Comparison of ENCODE assay signal across 35 mouse cellular contexts in genomic region chr19:16992151-16992550, GRCm38 (mm10). TPM values are rescaled to one million over a fixed set of nuclear protein-coding genes. Genes with fewer than 3 reads are reported as not detected.
DNase-seq lines count a peak whose midpoint lies in the region; ATAC-seq lines count a peak whose summit lies in the region.
"Had no signal": no experiment of that assay in that cellular context is flagged by ENCODE, and none has a peak within 500 bp of the region (broad histone marks: within the 10 kb centered on the region; RNA-seq: fewer than 3 reads in every experiment).

No protein-coding gene starts in this region.

- H3K36me3 ChIP-seq in liver, embryonic 11.5 days (ENCODE audit: control insufficient read depth, insufficient read depth, low read length) = no peaks in the 10 kb centered on the region
- H3K36me3 ChIP-seq in liver, embryonic 16.5 days (ENCODE audit: control insufficient read depth, insufficient read depth) = no peaks in the 10 kb centered on the region
- H3K36me3 ChIP-seq: embryonic facial prominence, embryonic 10.5 days; embryonic facial prominence, embryonic 15.5 days; heart, embryonic 13.5 days; kidney, embryonic 15.5 days; limb, embryonic 13.5 days; midbrain, embryonic 13.5 days; neural tube, embryonic 13.5 days had no signal

- H3K4me1 ChIP-seq in liver, embryonic 11.5 days (replicated peaks; ENCODE audit: control insufficient read depth, insufficient read depth, low read length) = peaks cover 3% of the 10 kb centered on the region; the same call in 1 of the 2 replicates
- peaks cover 2% of the 10 kb centered on the region; the same call in 1 of the 2 replicates for H3K4me1 ChIP-seq in liver, embryonic 16.5 days (ENCODE audit: control insufficient read depth, low read depth, low read length)
- H3K4me1 ChIP-seq: embryonic facial prominence, embryonic 10.5 days; embryonic facial prominence, embryonic 15.5 days; heart, embryonic 13.5 days; kidney, embryonic 15.5 days; limb, embryonic 13.5 days; midbrain, embryonic 13.5 days; neural tube, embryonic 13.5 days had no signal

- H3K4me3 ChIP-seq in liver, embryonic 11.5 days (ENCODE audit: low read depth, low read length) = no peak overlapping the region
- no peak overlapping the region for H3K4me3 ChIP-seq in liver, embryonic 16.5 days (ENCODE audit: low read depth, low read length)
- H3K4me3 ChIP-seq: embryonic facial prominence, embryonic 10.5 days; embryonic facial prominence, embryonic 15.5 days; heart, embryonic 13.5 days; kidney, embryonic 15.5 days; layer of hippocampus, adult 2 months; limb, embryonic 13.5 days; midbrain, embryonic 13.5 days; neural tube, embryonic 13.5 days had no signal

- WGBS in liver, embryonic 11.5 days = 32% methylated on average over 4 of the region's 4 CpGs
- WGBS in liver, embryonic 16.5 days (ENCODE audit: insufficient replicate concordance) = 15% methylated on average over 4 of the region's 4 CpGs

- H3K27ac ChIP-seq in liver, embryonic 11.5 days (ENCODE audit: low read depth, low read length) = no peak overlapping the region
- 0 out of 2 replicates have a peak overlapping the region, but pooled peaks have one; percentile 29 for H3K27ac ChIP-seq in liver, embryonic 16.5 days (ENCODE audit: low read length)
- H3K27ac ChIP-seq: embryonic facial prominence, embryonic 10.5 days; embryonic facial prominence, embryonic 15.5 days; heart, embryonic 13.5 days; kidney, embryonic 15.5 days; layer of hippocampus, adult 2 months; limb, embryonic 13.5 days; macrophage; midbrain, embryonic 13.5 days; neural tube, embryonic 13.5 days; stomach, postnatal 0 days had no signal

- no peaks in the 10 kb centered on the region for H3K27me3 ChIP-seq in liver, embryonic 11.5 days (replicated peaks; ENCODE audit: control insufficient read depth, insufficient read depth, low read length)
- no peaks in the 10 kb centered on the region for H3K27me3 ChIP-seq in liver, embryonic 16.5 days (ENCODE audit: control insufficient read depth, insufficient read depth, low read depth, low read length)
- H3K27me3 ChIP-seq: embryonic facial prominence, embryonic 15.5 days; heart, embryonic 13.5 days; kidney, embryonic 15.5 days; limb, embryonic 13.5 days; midbrain, embryonic 13.5 days; neural tube, embryonic 13.5 days had no signal

- ATAC-seq in liver, embryonic 11.5 days (replicated peaks; ENCODE audit: low FRiP score) = peak; percentile 92
- peak; percentile 88 for ATAC-seq in liver, embryonic 16.5 days (ENCODE audit: low read depth)
- ATAC-seq: activated CD4-positive, CD25-positive, alpha-beta regulatory T cell, adult 4 months; forebrain, embryonic 14.5 days; hindbrain, embryonic 16.5 days; midbrain, embryonic 13.5 days had no signal

- no peaks in the 10 kb centered on the region for H3K9me3 ChIP-seq in liver, embryonic 11.5 days (ENCODE audit: control insufficient read depth, low read length)
- H3K9me3 ChIP-seq in liver, embryonic 16.5 days (replicated peaks; ENCODE audit: control insufficient read depth, low read length) = no peaks in the 10 kb centered on the region
- H3K9me3 ChIP-seq: embryonic facial prominence, embryonic 10.5 days; embryonic facial prominence, embryonic 15.5 days; heart, embryonic 13.5 days; kidney, embryonic 15.5 days; limb, embryonic 13.5 days; midbrain, embryonic 13.5 days; neural tube, embryonic 13.5 days had no signal

- DNase-seq in 416B (ENCODE audit: low read depth) = peak; percentile 71
- DNase-seq in c-Kit-positive CD71-positive TER-119-negative erythroid progenitor cells, embryonic 14.5 days (ENCODE audit: low read depth) = peak; percentile 34
- DNase-seq in liver, embryonic 11.5 days (ENCODE audit: low spot score) = no peak
- DNase-seq in cerebellum, adult 11 months = no peak
- DNase-seq in retina, embryonic 14.5 days (ENCODE audit: low spot score) = no peak
- no peak for DNase-seq in layer of hippocampus, postnatal 36 days
- DNase-seq: adrenal gland, adult 2 months; adrenal gland, postnatal 36 days; B cell, adult 2 months; cerebellum, postnatal 10 days; gastrocnemius, postnatal 25 days; heart, adult 18-20 months; heart, postnatal 14 days; kidney, adult 18-20 months; kidney, postnatal 25 days; lung, adult 2 months; lung, postnatal 10 days; right cerebral cortex, postnatal 25 days; spleen, adult 18-20 months; thymus, adult 18-20 months; thymus, postnatal 25 days had no signal

- H3K4me2 ChIP-seq in liver, embryonic 11.5 days = no peak overlapping the region
- H3K4me2 ChIP-seq in liver, embryonic 16.5 days (ENCODE audit: low read depth, low read length) = peak overlapping the region; percentile 20; the same call in 1 of the 2 replicates
- H3K4me2 ChIP-seq: embryonic facial prominence, embryonic 15.5 days; heart, embryonic 13.5 days; kidney, embryonic 15.5 days; limb, embryonic 13.5 days; midbrain, embryonic 13.5 days; neural tube, embryonic 13.5 days had no signal

- H3K9ac ChIP-seq in liver, embryonic 11.5 days (ENCODE audit: low read depth, low read length) = no peak overlapping the region
- H3K9ac ChIP-seq in liver, embryonic 16.5 days (ENCODE audit: low read depth, low read length) = no peak overlapping the region
- H3K9ac ChIP-seq: embryonic facial prominence, embryonic 15.5 days; heart, embryonic 13.5 days; kidney, embryonic 15.5 days; limb, embryonic 13.5 days; midbrain, embryonic 13.5 days; neural tube, embryonic 13.5 days had no signal

RNA-seq across cellular contexts. Expression of gene Prune2, which starts 36.2 kb away (rescaled TPM):
- 1.4 TPM in 2 replicates for polyA plus RNA-seq in liver, embryonic 11.5 days (2014; fragmentation: Nextera tagmentation; extraction: Ambion mirVana)
- 0.28 and 0.45 TPM in 2 replicates for polyA plus RNA-seq in liver, embryonic 16.5 days (2015; fragmentation: Nextera tagmentation; extraction: Ambion mirVana)
- total RNA-seq in layer of hippocampus, postnatal 36 days (2021) = 10 to 100 TPM; 69.1 to 70.3 TPM

Comparison
In these comparisons a context has a peak if more than half of its experiments do, and no peak if none do; other contexts are left out.
1. DNase-seq: peak in 416B (single experiment) and c-Kit-positive CD71-positive TER-119-negative erythroid progenitor cells, embryonic 14.5 days (single experiment); none in liver, embryonic 11.5 days (single experiment), cerebellum, adult 11 months (single experiment), retina, embryonic 14.5 days (single experiment) and layer of hippocampus, postnatal 36 days (0 of 2).